Mouse (Mus musculus): ENCODE data around the gene Pigh. TPM values are rescaled to one million over a fixed set of nuclear protein-coding genes. Genes with fewer than 3 reads are reported as not detected.
A peak's percentile ranks its signal among the peaks of the same experiment; 100 is the strongest.

Gene Pigh
- polyA plus RNA-seq, 1 experiment from 2014 or later: 29.6 TPM

DNA sequence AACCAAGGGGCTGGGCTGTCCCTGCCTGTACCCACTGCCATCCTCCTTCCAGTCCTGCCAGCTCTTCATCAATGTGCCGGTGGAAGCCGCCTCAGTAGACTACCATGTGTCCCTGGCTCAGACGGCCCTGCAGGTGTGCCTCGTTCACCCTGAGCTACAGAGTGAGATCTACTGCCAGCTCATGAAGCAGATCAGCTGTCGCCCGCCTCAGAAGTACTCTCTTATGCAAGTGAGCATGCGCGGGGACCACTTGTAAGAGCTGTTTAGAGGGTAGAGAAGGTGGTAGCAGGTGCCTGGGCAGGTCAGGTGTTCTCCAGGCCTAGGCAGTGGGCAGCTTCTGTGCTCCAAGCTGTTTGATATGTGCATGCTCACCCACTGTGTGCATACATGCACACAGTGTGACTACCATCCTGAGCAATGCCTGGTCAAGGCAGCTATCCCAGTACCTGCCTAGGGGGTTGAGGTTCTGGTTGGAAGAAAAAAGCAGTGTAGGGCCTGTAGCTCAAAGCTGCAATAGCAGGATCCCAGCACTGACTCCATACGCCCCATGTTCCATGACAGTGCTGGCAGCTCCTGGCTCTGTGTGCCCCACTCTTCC, 18.6 kb downstream of the Pigh start:
- 88% methylated on average over 9 of the region's 9 CpGs for WGBS
- H3K36me3 ChIP-seq (ENCODE audit: control insufficient read depth, insufficient read depth, low read length): peaks cover 11% of the 10 kb centered on the region; the same call in 1 of the 2 replicates
- H3K4me3 ChIP-seq (ENCODE audit: low read depth, low read length): no peak overlapping the region
- no peak overlapping the region for H3K9ac ChIP-seq (ENCODE audit: low read length)
- ATAC-seq (ENCODE audit: low FRiP score) (no peak), DNase-seq (ENCODE audit: low spot score, missing footprints) (peak; percentile 69)
- no peaks in the 10 kb centered on the region for H3K9me3 ChIP-seq (ENCODE audit: control insufficient read depth, low read length)
- H3K4me1 ChIP-seq (ENCODE audit: control insufficient read depth, insufficient read depth, low read length): no peaks in the 10 kb centered on the region
- no peak overlapping the region for H3K27ac ChIP-seq (ENCODE audit: low read depth, low read length)
- H3K4me2 ChIP-seq: no peak overlapping the region
- H3K27me3 ChIP-seq (ENCODE audit: control insufficient read depth, insufficient read depth, low read length): no peaks in the 10 kb centered on the region

- WGBS: 89% methylated on average over 6 of the region's 6 CpGs
- no peaks in the 10 kb centered on the region for H3K27me3 ChIP-seq (ENCODE audit: control insufficient read depth, insufficient read depth, low read length)
- no peak overlapping the region for H3K4me3 ChIP-seq (ENCODE audit: low read depth, low read length)
- DNase-seq (ENCODE audit: low spot score, missing footprints): peak; percentile 54
- peaks cover 13% of the 10 kb centered on the region; the same call in 1 of the 2 replicates for H3K36me3 ChIP-seq (ENCODE audit: control insufficient read depth, insufficient read depth, low read length)
- H3K9me3 ChIP-seq (ENCODE audit: control insufficient read depth, low read length): no peaks in the 10 kb centered on the region
- no peak for ATAC-seq (ENCODE audit: low FRiP score)
- H3K9ac ChIP-seq (ENCODE audit: low read length): no peak overlapping the region
- H3K27ac ChIP-seq (ENCODE audit: low read depth, low read length): no peak overlapping the region
- no peaks in the 10 kb centered on the region for H3K4me1 ChIP-seq (ENCODE audit: control insufficient read depth, insufficient read depth, low read length)
- no peak overlapping the region for H3K4me2 ChIP-seq
These were observed 19.5 kb downstream of the Pigh start for GRCm38 (mm10) chr12:79069916-79070315.

DNA sequence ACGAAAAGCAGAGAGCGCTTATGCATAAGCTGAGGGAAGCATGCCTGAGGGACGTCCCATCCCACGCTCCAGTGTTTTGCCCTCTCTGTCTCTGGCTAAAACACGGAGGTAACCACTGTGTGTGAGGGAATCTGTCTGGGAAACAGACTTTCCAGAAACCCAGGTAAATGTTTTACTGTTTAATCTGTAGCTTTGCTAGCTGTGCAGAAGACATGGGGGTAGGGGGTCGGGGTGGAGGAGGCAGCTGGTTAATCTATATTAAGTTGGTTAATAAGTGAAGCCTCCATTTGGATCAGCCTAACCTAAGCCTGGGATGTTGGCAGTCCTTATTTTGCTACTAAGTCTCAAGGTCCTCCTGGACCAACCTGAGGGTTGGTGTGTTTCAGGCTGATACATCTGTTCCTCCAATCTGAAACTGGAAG, 20.3 kb downstream of the Pigh start:
- H3K27me3 ChIP-seq (ENCODE audit: control insufficient read depth, insufficient read depth, low read length): no peaks in the 10 kb centered on the region
- peaks cover 9% of the 10 kb centered on the region; the same call in 1 of the 2 replicates for H3K36me3 ChIP-seq (ENCODE audit: control insufficient read depth, insufficient read depth, low read length)
- no peaks in the 10 kb centered on the region for H3K9me3 ChIP-seq (ENCODE audit: control insufficient read depth, low read length)
- ATAC-seq (ENCODE audit: low FRiP score) (no peak), DNase-seq (ENCODE audit: low spot score, missing footprints) (peak; percentile 26)
- H3K9ac ChIP-seq (ENCODE audit: low read length): no peak overlapping the region
- no peak overlapping the region for H3K4me3 ChIP-seq (ENCODE audit: low read depth, low read length)
- H3K4me2 ChIP-seq: no peak overlapping the region
- no peak overlapping the region for H3K27ac ChIP-seq (ENCODE audit: low read depth, low read length)
- no peaks in the 10 kb centered on the region for H3K4me1 ChIP-seq (ENCODE audit: control insufficient read depth, insufficient read depth, low read length)
- 91% methylated on average over 6 of the region's 6 CpGs for WGBS

- H3K27me3 ChIP-seq (ENCODE audit: control insufficient read depth, insufficient read depth, low read length): no peaks in the 10 kb centered on the region
- peaks cover 3% of the 10 kb centered on the region; the same call in 1 of the 2 replicates for H3K36me3 ChIP-seq (ENCODE audit: control insufficient read depth, insufficient read depth, low read length)
- H3K27ac ChIP-seq (ENCODE audit: low read depth, low read length): no peak overlapping the region
- no peak for DNase-seq (ENCODE audit: low spot score, missing footprints)
- ATAC-seq (ENCODE audit: low FRiP score): no peak
- H3K4me3 ChIP-seq (ENCODE audit: low read depth, low read length): no peak overlapping the region
- H3K4me1 ChIP-seq (ENCODE audit: control insufficient read depth, insufficient read depth, low read length): no peaks in the 10 kb centered on the region
- H3K9me3 ChIP-seq (ENCODE audit: control insufficient read depth, low read length): no peaks in the 10 kb centered on the region
- 93% methylated on average over 11 of the region's 11 CpGs for WGBS
- no peak overlapping the region for H3K4me2 ChIP-seq
- H3K9ac ChIP-seq (ENCODE audit: low read length): no peak overlapping the region
These were observed 21.1 kb downstream of the Pigh start for GRCm38 (mm10) chr12:79068306-79068705.

DNA sequence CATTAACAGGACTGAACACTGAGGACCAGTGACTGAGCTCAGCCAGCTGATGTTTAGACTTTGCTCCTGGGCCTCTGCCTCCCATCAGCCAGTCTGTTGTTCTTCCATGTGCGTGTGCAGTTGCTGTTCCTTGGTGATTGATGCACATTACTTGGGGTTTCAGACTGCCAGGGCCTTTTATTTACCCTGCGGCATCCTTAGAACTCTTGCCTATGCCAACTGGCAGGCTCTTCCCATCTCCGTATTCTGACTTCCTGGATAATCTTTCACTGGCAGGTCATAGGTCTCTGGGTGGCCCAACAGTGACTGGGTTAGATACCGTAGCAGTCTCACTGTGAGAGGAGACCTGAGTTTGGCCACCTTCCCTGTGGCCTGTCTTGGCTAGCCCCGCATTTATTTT, 21.9 kb downstream of the Pigh start:
- H3K4me2 ChIP-seq: no peak overlapping the region
- WGBS: 89% methylated on average over 5 of the region's 5 CpGs
- H3K27ac ChIP-seq (ENCODE audit: low read depth, low read length): no peak overlapping the region
- H3K4me1 ChIP-seq (ENCODE audit: control insufficient read depth, insufficient read depth, low read length): no peaks in the 10 kb centered on the region
- no peaks in the 10 kb centered on the region for H3K9me3 ChIP-seq (ENCODE audit: control insufficient read depth, low read length)
- H3K9ac ChIP-seq (ENCODE audit: low read length): no peak overlapping the region
- DNase-seq (ENCODE audit: low spot score, missing footprints) (peak; percentile 45), ATAC-seq (ENCODE audit: low FRiP score) (no peak)
- peaks cover 3% of the 10 kb centered on the region; the same call in 1 of the 2 replicates for H3K36me3 ChIP-seq (ENCODE audit: control insufficient read depth, insufficient read depth, low read length)
- no peaks in the 10 kb centered on the region for H3K27me3 ChIP-seq (ENCODE audit: control insufficient read depth, insufficient read depth, low read length)
- no peak overlapping the region for H3K4me3 ChIP-seq (ENCODE audit: low read depth, low read length)

DNA sequence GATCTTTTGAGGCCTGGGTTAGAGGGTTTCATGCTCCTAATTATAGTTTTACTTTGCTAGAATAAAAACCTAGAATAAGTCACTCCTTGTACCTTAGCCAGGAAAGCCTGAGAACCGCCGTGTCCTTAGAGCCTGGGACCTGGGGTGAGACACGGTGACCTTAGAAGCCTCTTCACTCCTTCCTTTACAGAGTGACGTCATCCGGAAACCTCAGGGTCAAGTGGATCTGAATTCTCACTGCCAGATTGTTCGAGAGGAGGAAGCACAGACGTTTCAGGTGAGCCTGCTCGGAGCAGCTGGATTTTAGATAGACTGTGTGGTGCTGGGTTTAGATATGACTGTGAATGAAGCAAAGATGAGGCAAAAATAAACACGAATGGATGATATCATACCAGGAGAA, 23.0 kb downstream of the Pigh start:
- Histone ChIP-seq H3K4me1 (ENCODE audit: control insufficient read depth, insufficient read depth, low read length) (no peaks in the 10 kb centered on the region), H3K9me3 (ENCODE audit: control insufficient read depth, low read length) (no peaks in the 10 kb centered on the region), H3K4me2 (no peak overlapping the region), H3K27me3 (ENCODE audit: control insufficient read depth, insufficient read depth, low read length) (no peaks in the 10 kb centered on the region), H3K4me3 (ENCODE audit: low read depth, low read length) (no peak overlapping the region), H3K27ac (ENCODE audit: low read depth, low read length) (no peak overlapping the region), H3K9ac (ENCODE audit: low read length) (no peak overlapping the region), H3K36me3 (ENCODE audit: control insufficient read depth, insufficient read depth, low read length) (peaks cover 3% of the 10 kb centered on the region; the same call in 1 of the 2 replicates)
- ATAC-seq (ENCODE audit: low FRiP score) (no peak), DNase-seq (ENCODE audit: low spot score, missing footprints) (peak; percentile 19)
- WGBS: 86% methylated on average over 9 of the region's 9 CpGs

- Histone ChIP-seq H3K4me2 (no peak overlapping the region), H3K9me3 (ENCODE audit: control insufficient read depth, low read length) (no peaks in the 10 kb centered on the region), H3K4me1 (ENCODE audit: control insufficient read depth, insufficient read depth, low read length) (no peaks in the 10 kb centered on the region), H3K27me3 (ENCODE audit: control insufficient read depth, insufficient read depth, low read length) (no peaks in the 10 kb centered on the region), H3K4me3 (ENCODE audit: low read depth, low read length) (no peak overlapping the region), H3K36me3 (ENCODE audit: control insufficient read depth, insufficient read depth, low read length) (peaks cover 3% of the 10 kb centered on the region; the same call in 1 of the 2 replicates), H3K9ac (ENCODE audit: low read length) (no peak overlapping the region), H3K27ac (ENCODE audit: low read depth, low read length) (no peak overlapping the region)
- WGBS: 90% methylated on average over 13 of the region's 13 CpGs
- no peak for ATAC-seq (ENCODE audit: low FRiP score)
- DNase-seq (ENCODE audit: low spot score, missing footprints): no peak
These were observed 25.0 kb downstream of the Pigh start for GRCm38 (mm10) chr12:79064451-79064850.

GRCm38 (mm10) chr12:79060766-79061652, 28.4 kb downstream of the Pigh start:
- Histone ChIP-seq H3K4me2 (no peak overlapping the region), H3K4me3 (ENCODE audit: low read depth, low read length) (no peak overlapping the region), H3K27ac (ENCODE audit: low read depth, low read length) (no peak overlapping the region), H3K4me1 (ENCODE audit: control insufficient read depth, insufficient read depth, low read length) (no peaks in the 10 kb centered on the region), H3K27me3 (ENCODE audit: control insufficient read depth, insufficient read depth, low read length) (no peaks in the 10 kb centered on the region), H3K9me3 (ENCODE audit: control insufficient read depth, low read length) (no peaks in the 10 kb centered on the region), H3K36me3 (ENCODE audit: control insufficient read depth, insufficient read depth, low read length) (0 out of 2 replicates have a peak, but pooled peaks cover 3% of the 10 kb centered on the region), H3K9ac (ENCODE audit: low read length) (no peak overlapping the region)
- WGBS: 84% methylated on average over 7 of the region's 7 CpGs
- DNase-seq (ENCODE audit: low spot score, missing footprints): peak; percentile 69
- ATAC-seq (ENCODE audit: low FRiP score): no peak

DNA sequence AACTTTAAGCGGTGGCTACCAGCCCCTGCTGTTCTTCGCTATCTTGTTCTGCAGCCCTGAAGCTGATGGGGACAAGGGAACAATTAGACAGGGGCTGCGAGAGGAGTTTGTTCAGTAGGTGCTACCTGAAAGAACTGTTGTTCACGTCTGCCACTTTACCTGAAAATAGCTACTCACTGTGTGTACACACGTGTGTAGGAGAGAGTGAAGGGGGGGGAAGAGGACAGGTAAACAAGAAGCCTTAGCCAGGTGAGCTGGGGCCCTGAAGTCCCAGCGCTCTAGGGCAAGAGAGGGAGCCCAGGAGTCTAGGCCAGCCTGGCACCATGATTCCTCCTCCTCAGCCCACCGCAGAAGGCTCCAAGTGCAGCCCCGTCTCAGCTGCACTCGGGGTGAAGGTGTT, 29.3 kb downstream of the Pigh start:
- no peak overlapping the region for H3K27ac ChIP-seq (ENCODE audit: low read depth, low read length)
- no peak overlapping the region for H3K4me3 ChIP-seq (ENCODE audit: low read depth, low read length)
- no peaks in the 10 kb centered on the region for H3K4me1 ChIP-seq (ENCODE audit: control insufficient read depth, insufficient read depth, low read length)
- H3K27me3 ChIP-seq (ENCODE audit: control insufficient read depth, insufficient read depth, low read length): no peaks in the 10 kb centered on the region
- no peak overlapping the region for H3K4me2 ChIP-seq
- WGBS: 94% methylated on average over 9 of the region's 9 CpGs
- no peak overlapping the region for H3K9ac ChIP-seq (ENCODE audit: low read length)
- ATAC-seq (ENCODE audit: low FRiP score): no peak
- peak; percentile 12 for DNase-seq (ENCODE audit: low spot score, missing footprints)
- H3K36me3 ChIP-seq (ENCODE audit: control insufficient read depth, insufficient read depth, low read length): 0 out of 2 replicates have a peak, but pooled peaks cover 3% of the 10 kb centered on the region
- H3K9me3 ChIP-seq (ENCODE audit: control insufficient read depth, low read length): no peaks in the 10 kb centered on the region

All from midbrain, embryonic 11.5 days (tissue).